Mouse (Mus musculus) liver, embryonic 14.5 days (tissue): ENCODE data around the gene Fgfr2. TPM values are rescaled to one million over a fixed set of nuclear protein-coding genes. Genes with fewer than 3 reads are reported as not detected.

Experiments
- ATAC-seq: fragments of 200-750 bp; cut with Nextera tagmentation; 2 replicates; pipeline ENCODE4 v1.8.0; 2017; ENCODE audit warnings: moderate number of reproducible peaks, mild to moderate bottlenecking, moderate library complexity; ENCODE audit not compliant: insufficient read depth
- DNase-seq, 3 experiments: peaks; one replicate each; pipeline ENCODE4 v3.0.0-alpha.2; 2012 to 2013; ENCODE audit warnings: low read depth in 3 of 3, low spot score in 3 of 3
- H3K27ac ChIP-seq: fragments of 300-500 bp; sonication (generic); 2 replicates; pipeline ENCODE4 v1.5.1; 2014; ENCODE audit warnings: moderate library complexity, mild to moderate bottlenecking, control low read depth, inconsistent platforms
- H3K27me3 ChIP-seq: fragments of 300-500 bp; sonication (generic); 2 replicates; pipeline ENCODE4 v1.6.1; 2014; ENCODE audit warnings: mild to moderate bottlenecking, low read length, moderate library complexity; ENCODE audit not compliant: control insufficient read depth, insufficient read depth
- H3K36me3 ChIP-seq: fragments of 300-500 bp; sonication (generic); replicated peaks from 2 replicates; pipeline ENCODE4 v1.6.1; 2014; ENCODE audit warnings: low read depth; ENCODE audit not compliant: control insufficient read depth, insufficient read depth
- H3K4me1 ChIP-seq, 2 experiments: fragments of 200-500 bp in 1 of 2; fragments of 300-500 bp in 1 of 2; sonication (generic) in 1 of 2; replicated peaks; 2 replicates each; pipeline ENCODE4 v1.6.1; 2012 to 2014; ENCODE audit warnings: antibody characterized with exemption in 1 of 2, inconsistent platforms in 1 of 2, low read length in 1 of 2; ENCODE audit not compliant: control insufficient read depth in 2 of 2, insufficient read depth in 2 of 2
- H3K4me2 ChIP-seq: fragments of 300-500 bp; sonication (generic); 2 replicates; pipeline ENCODE4 v1.6.1; 2014; ENCODE audit warnings: low read depth, mild to moderate bottlenecking, control low read depth, moderate library complexity
- H3K4me3 ChIP-seq, 2 experiments: fragments of 200-500 bp in 1 of 2; fragments of 300-500 bp in 1 of 2; sonication (generic) in 1 of 2; 2 replicates each; pipeline ENCODE4 v1.5.1; 2012 to 2014; ENCODE audit warnings: low read depth in 2 of 2, low read length in 2 of 2, mild to moderate bottlenecking in 2 of 2, control low read depth in 1 of 2, inconsistent platforms in 1 of 2, moderate library complexity in 1 of 2; ENCODE audit not compliant: insufficient read depth in 1 of 2
- H3K9ac ChIP-seq: fragments of 300-500 bp; sonication (generic); replicated peaks from 2 replicates; pipeline ENCODE4 v1.6.1; 2014; ENCODE audit warnings: mild to moderate bottlenecking, control low read depth, moderate library complexity
- H3K9me3 ChIP-seq: fragments of 300-500 bp; sonication (generic); 2 replicates; pipeline ENCODE4 v1.6.1; 2016; ENCODE audit warnings: low read length, mixed read lengths; ENCODE audit not compliant: control insufficient read depth
- CTCF ChIP-seq: IDR thresholded peaks from 2 replicates; pipeline ENCODE4 v1.5.1; 2016; ENCODE audit warnings: antibody characterized with exemption, low read depth, control low read depth
- EP300 ChIP-seq: IDR thresholded peaks from 2 replicates; pipeline ENCODE4 v1.6.1; 2016; ENCODE audit warnings: antibody characterized with exemption, low read depth
- WGBS: fragments of 180-500 bp; shearing (Covaris S2); extraction: QIAGEN DNeasy Blood & Tissue Kit; methylation state at CpG from one replicate; pipeline ENCODE4 v1.1.7; 2014; ENCODE audit not compliant: insufficient replicate concordance; 5-methylcytosine and 5-hydroxymethylcytosine counted together
- polyA plus RNA-seq, 2 experiments: library from polyadenylated mRNA; depleted of rRNA in 1 of 2; stranded (reverse) in 1 of 2; unstranded in 1 of 2; fragments of >200 nt; fragmentation: Nextera tagmentation in 1 of 2; extraction: Ambion mirVana in 1 of 2; gene quantifications; 2 replicates each; pipeline versions ENCODE4 v1.2.1 to v1.2.3; 2012 to 2014

The Fgfr2 gene
- polyA plus RNA-seq, 2 experiments: 7.9 to 8.8 TPM

- H3K9me3 ChIP-seq: no peaks in the 10 kb centered on the region
- no peaks in the 10 kb centered on the region for H3K36me3 ChIP-seq
- no peak for TF ChIP-seq CTCF
- no peak for TF ChIP-seq EP300
- WGBS: under 1% methylated on average over 54 of the region's 55 CpGs
- peak overlapping the region; percentile 81 to 92 for H3K4me3 ChIP-seq
- DNase-seq (peak; percentile 33 to 55 (median 40)), ATAC-seq (peak; percentile 16)
- peak overlapping the region; percentile 86 for H3K27ac ChIP-seq
- H3K27me3 ChIP-seq: no peaks in the 10 kb centered on the region
- peak overlapping the region; percentile 88 for H3K9ac ChIP-seq
- peak overlapping the region; percentile 75 for H3K4me2 ChIP-seq
- H3K4me1 ChIP-seq: peaks cover 3 to 9% of the 10 kb centered on the region in 2 experiments
These were observed 191.4 kb downstream of the Fgfr2 start for GRCm38 (mm10) chr7:132931560-132932351.

- H3K27me3 ChIP-seq: no peaks in the 10 kb centered on the region
- no peaks in the 10 kb centered on the region for H3K9me3 ChIP-seq
- H3K4me1 ChIP-seq: peaks cover 3 to 9% of the 10 kb centered on the region in 2 experiments
- WGBS: under 1% methylated on average over 92 of the region's 93 CpGs
- peak within 1 kb of the TSS; percentile 88 for H3K9ac ChIP-seq
- TF ChIP-seq EP300: no peak
- no peak for TF ChIP-seq CTCF
- ATAC-seq (peak; percentile 97), DNase-seq (peak; percentile 95 to 96 (median 95))
- H3K27ac ChIP-seq: peak within 1 kb of the TSS; percentile 86
- peak within 1 kb of the TSS; percentile 81 to 92 for H3K4me3 ChIP-seq
- H3K4me2 ChIP-seq: peak within 1 kb of the TSS; percentile 75
- H3K36me3 ChIP-seq: no peaks in the 10 kb centered on the region
These were observed 192.1 kb downstream of the Fgfr2 start, which contains the start of gene Zranb1 for GRCm38 (mm10) chr7:132930850-132931559. Gene Zranb1 (plus strand): TSS chr7:132931142.

- H3K4me1 ChIP-seq: peaks cover 3 to 9% of the 10 kb centered on the region in 2 experiments
- H3K27ac ChIP-seq: no peak overlapping the region
- ATAC-seq (no peak), DNase-seq (peak in 2 of 3 experiments; percentile 18 to 31)
- H3K9ac ChIP-seq: peak overlapping the region; percentile 58
- H3K27me3 ChIP-seq: no peaks in the 10 kb centered on the region
- no peaks in the 10 kb centered on the region for H3K9me3 ChIP-seq
- peak overlapping the region; percentile 81 to 90 for H3K4me3 ChIP-seq
- H3K36me3 ChIP-seq: no peaks in the 10 kb centered on the region
- WGBS: 75% methylated on average over 5 of the region's 5 CpGs
- H3K4me2 ChIP-seq: peak overlapping the region; percentile 73
- TF ChIP-seq EP300: no peak
- peak; percentile 61 for TF ChIP-seq CTCF
These were observed 193.1 kb downstream of the Fgfr2 start for GRCm38 (mm10) chr7:132930055-132930454.

GRCm38 (mm10) chr7:132927201-132927600 lies 195.9 kb downstream of the Fgfr2 start:
- no peak overlapping the region for H3K9ac ChIP-seq
- no peak overlapping the region for H3K4me3 ChIP-seq
- DNase-seq: no peak
- no peak overlapping the region for H3K4me2 ChIP-seq
- no peak for ATAC-seq
- H3K36me3 ChIP-seq: no peaks in the 10 kb centered on the region
- 42% methylated on average over 3 of the region's 3 CpGs for WGBS
- H3K4me1 ChIP-seq: peaks cover 0 to 3% of the 10 kb centered on the region in 2 experiments; a peak in 1 of 4 replicates
- no peaks in the 10 kb centered on the region for H3K9me3 ChIP-seq
- H3K27ac ChIP-seq: no peak overlapping the region
- H3K27me3 ChIP-seq: no peaks in the 10 kb centered on the region
- TF ChIP-seq CTCF: no peak
- no peak for TF ChIP-seq EP300

GRCm38 (mm10) chr7:132925227-132925626 lies 197.9 kb downstream of the Fgfr2 start:
- H3K4me3 ChIP-seq: no peak overlapping the region
- H3K4me2 ChIP-seq: no peak overlapping the region
- no peak overlapping the region for H3K27ac ChIP-seq
- WGBS: 43% methylated on average over 2 of the region's 2 CpGs
- peaks cover 0 to 2% of the 10 kb centered on the region in 2 experiments; a peak in 1 of 4 replicates for H3K4me1 ChIP-seq
- H3K27me3 ChIP-seq: no peaks in the 10 kb centered on the region
- no peaks in the 10 kb centered on the region for H3K9me3 ChIP-seq
- DNase-seq (no peak), ATAC-seq (no peak)
- no peaks in the 10 kb centered on the region for H3K36me3 ChIP-seq
- TF ChIP-seq CTCF: no peak
- no peak for TF ChIP-seq EP300
- H3K9ac ChIP-seq: no peak overlapping the region
